Mouse (Mus musculus) MEL (cell line): Measurements from ENCODE around the gene Fbf1.

Source experiments
- CHD1 ChIP-seq: IDR thresholded peaks from 2 replicates; pipeline ENCODE4 v1.6.1; 2012; ENCODE audit warnings: low read depth, mild to moderate bottlenecking, inconsistent platforms, low read length, improper control_type of control experiment
- CHD2 ChIP-seq: IDR thresholded peaks from 2 replicates; pipeline ENCODE4 v1.6.1; 2011; ENCODE audit warnings: low read length, improper control_type of control experiment
- CTCF ChIP-seq, 3 experiments: IDR thresholded peaks in 2 of 3; conservative IDR thresholded peaks in 1 of 3; 2 replicates each; pipeline ENCODE4 v1.5.1; 2011 to 2012; ENCODE audit warnings: low read length in 3 of 3, low read depth in 2 of 3, mild to moderate bottlenecking in 2 of 3, improper control_type of control experiment in 1 of 3, inconsistent platforms in 1 of 3, mixed read lengths in 1 of 3, moderate library complexity in 1 of 3; ENCODE audit not compliant: control insufficient read depth in 1 of 3, insufficient read depth in 1 of 3, poor library complexity in 1 of 3, severe bottlenecking in 1 of 3
- EP300 ChIP-seq, 2 experiments: IDR thresholded peaks; 2 replicates each; pipeline ENCODE4 v1.6.1; 2011; ENCODE audit warnings: improper control_type of control experiment in 2 of 2, low read length in 2 of 2, low read depth in 1 of 2, mild to moderate bottlenecking in 1 of 2
- KAT2A ChIP-seq: conservative IDR thresholded peaks from 2 replicates; pipeline ENCODE4 v1.6.1; 2012; ENCODE audit warnings: low read depth, low read length, improper control_type of control experiment, inconsistent platforms
- NELFE ChIP-seq: IDR thresholded peaks from 2 replicates; pipeline ENCODE4 v1.6.1; 2011; ENCODE audit warnings: low read depth, low read length, improper control_type of control experiment
- NRF1 ChIP-seq: IDR thresholded peaks from 2 replicates; pipeline ENCODE4 v1.6.1; 2014; ENCODE audit warnings: low read depth, mild to moderate bottlenecking, inconsistent platforms, low read length, improper control_type of control experiment, moderate library complexity; ENCODE audit not compliant: poor library complexity, insufficient read depth, severe bottlenecking
- POLR2A ChIP-seq, 2 experiments: IDR thresholded peaks; 2 replicates each; pipeline ENCODE4 v1.6.1; 2011 to 2012; ENCODE audit warnings: low read length in 2 of 2, mild to moderate bottlenecking in 2 of 2, control low read depth in 1 of 2, improper control_type of control experiment in 1 of 2, low read depth in 1 of 2, moderate library complexity in 1 of 2; ENCODE audit not compliant: control insufficient read depth in 1 of 2, insufficient read depth in 1 of 2, poor library complexity in 1 of 2
- SIN3A ChIP-seq: IDR thresholded peaks from 2 replicates; pipeline ENCODE4 v1.6.1; 2012; ENCODE audit warnings: low read length, improper control_type of control experiment, inconsistent platforms
- SMC3 ChIP-seq: IDR thresholded peaks from 2 replicates; pipeline ENCODE4 v1.6.1; 2011; ENCODE audit warnings: low read depth, low read length, improper control_type of control experiment
- UBTF ChIP-seq: IDR thresholded peaks from 2 replicates; pipeline ENCODE4 v1.6.1; 2012; ENCODE audit warnings: low read depth, mild to moderate bottlenecking, inconsistent platforms, low read length, improper control_type of control experiment, moderate library complexity, borderline replicate concordance; ENCODE audit not compliant: insufficient read depth
- ZNF384 ChIP-seq: IDR thresholded peaks from 2 replicates; pipeline ENCODE4 v1.6.1; 2012; ENCODE audit warnings: low read depth, mild to moderate bottlenecking, inconsistent platforms, low read length, improper control_type of control experiment

- no peak for TF ChIP-seq POLR2A (IDR thresholded peaks at IDR 0.05; ENCODE audit: control insufficient read depth in 1 of 2, insufficient read depth in 1 of 2, low read depth in 1 of 2, low read length in 2 of 2, poor library complexity in 1 of 2)
- TF ChIP-seq CHD2: no peak
- no peak for TF ChIP-seq KAT2A
- no peak for TF ChIP-seq CTCF (IDR thresholded peaks at IDR 0.05 in 2 of 3, conservative IDR thresholded peaks at IDR 0.05 in 1 of 3; ENCODE audit: control insufficient read depth in 1 of 3, insufficient read depth in 1 of 3, low read depth in 2 of 3, low read length in 3 of 3, poor library complexity in 1 of 3, severe bottlenecking in 1 of 3)
- no peak for TF ChIP-seq NRF1
- TF ChIP-seq ZNF384: no peak
- TF ChIP-seq SIN3A: no peak
- TF ChIP-seq EP300 (IDR thresholded peaks at IDR 0.05; ENCODE audit: low read depth in 1 of 2, low read length in 2 of 2): no peak
- no peak for TF ChIP-seq UBTF
- no peak for TF ChIP-seq NELFE
- no peak for TF ChIP-seq CHD1
- no peak for TF ChIP-seq SMC3
These were observed 57.8 kb downstream of the Fbf1 start for GRCm38 (mm10) chr11:116110131-116110530.
